Mouse (Mus musculus): ENCODE measurements around the gene Abcg4.

- no peak for TF ChIP-seq MXI1 (IDR thresholded peaks at IDR 0.05; ENCODE audit: low read depth, low read length)
- TF ChIP-seq RCOR1 (conservative IDR thresholded peaks at IDR 0.05; ENCODE audit: low read depth, low read length) = no peak
- TF ChIP-seq CTCF (conservative IDR thresholded peaks at IDR 0.05 in 1 of 2, IDR thresholded peaks at IDR 0.05 in 1 of 2; ENCODE audit: low read depth in 2 of 2, low read length in 2 of 2) = no peak
- TF ChIP-seq SMC3 (IDR thresholded peaks at IDR 0.05; ENCODE audit: low read depth, low read length) = no peak
- TF ChIP-seq EP300 (IDR thresholded peaks at IDR 0.05; ENCODE audit: low read length) = no peak
- no peak for TF ChIP-seq ETS1 (conservative IDR thresholded peaks at IDR 0.05; ENCODE audit: low read depth, low read length)
- TF ChIP-seq POLR2A (IDR thresholded peaks at IDR 0.05; ENCODE audit: low read depth, low read length) = no peak
- no peak for TF ChIP-seq ZC3H11A (IDR thresholded peaks at IDR 0.05; ENCODE audit: low read depth, low read length)
- TF ChIP-seq ELF1 (IDR thresholded peaks at IDR 0.05; ENCODE audit: low read depth, low read length) = no peak
- TF ChIP-seq ZMIZ1 (IDR thresholded peaks at IDR 0.05; ENCODE audit: low read depth, low read length) = no peak
- no peak for TF ChIP-seq UBTF (IDR thresholded peaks at IDR 0.05; ENCODE audit: low read depth, low read length)
- no peak for TF ChIP-seq CHD2 (IDR thresholded peaks at IDR 0.05; ENCODE audit: low read length)
- TF ChIP-seq MYC (IDR thresholded peaks at IDR 0.05; ENCODE audit: low read depth, low read length) = no peak
Observed at GRCm38 (mm10) chr9:44256213-44256612, 32.2 kb downstream of the Abcg4 start.

All from CH12.LX (cell line).